Mouse (Mus musculus) liver, adult 10 weeks (tissue): ENCODE results near the gene Chp1. TPM values are rescaled to one million over a fixed set of nuclear protein-coding genes. Genes with fewer than 3 reads are reported as not detected.

Experiments used
- polyA plus RNA-seq: library from polyadenylated mRNA; stranded (reverse); fragments of 350-450 nt; fragmentation: Illumina TruSeq; extraction: RNeasy Lipid Tissue Mini Kit (QIAGEN cat#74804); gene quantifications from one replicate; pipeline ENCODE4 v1.2.3, GENCODE M21; 2014; ENCODE audit warnings: low read depth, low replicate concordance

Gene Chp1
- 472 TPM for polyA plus RNA-seq

GRCm38 (mm10) chr2:119547522-119548370, at the start of gene Chp1, which contains the start of gene Exd1:
Chp1 (plus strand) TSS chr2:119547697.
Exd1 (minus strand) TSS chr2:119547627.

DNA sequence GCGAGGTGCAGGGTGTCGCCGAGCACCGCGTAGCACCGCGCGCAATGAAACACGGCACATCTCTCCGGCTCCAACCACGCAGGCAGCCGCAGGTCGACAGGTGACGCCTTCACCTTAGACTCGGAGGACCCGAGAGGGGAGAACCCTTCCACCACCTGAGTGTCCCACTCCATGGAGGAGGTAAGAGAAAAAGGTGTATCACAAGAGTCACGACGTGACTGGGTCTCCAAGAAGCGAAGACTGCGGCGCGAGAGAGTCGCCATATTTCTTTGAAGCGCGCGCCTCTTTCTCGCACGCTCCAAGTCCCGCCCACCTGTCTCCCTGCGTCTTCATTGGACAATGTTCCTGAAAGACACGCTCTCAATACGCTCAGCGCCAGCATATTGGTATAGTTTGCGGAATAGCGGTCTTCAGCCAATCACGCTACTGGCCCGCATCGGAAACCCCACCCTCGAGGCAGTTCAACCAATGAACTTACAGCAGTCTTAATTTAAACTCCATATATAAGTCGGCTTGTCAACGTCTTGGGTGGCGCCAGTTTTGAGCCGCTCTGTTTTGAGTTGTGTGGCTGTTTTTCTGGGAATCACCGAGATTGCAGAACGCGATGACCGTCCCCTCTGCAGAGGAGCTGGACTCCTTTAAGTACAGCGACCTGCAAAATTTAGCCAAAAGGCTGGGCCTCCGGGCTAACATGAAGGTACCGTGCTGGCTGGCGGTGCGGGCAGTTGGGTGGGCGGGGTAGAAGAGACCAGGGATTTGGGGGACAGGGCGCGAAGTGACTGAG, 70.9 kb downstream of the Chp1 start, which contains the start of the genes Nusap1 and Oip5:
Gene Nusap1, plus strand, starts transcription at position 100 of the 784 bp plus-strand sequence.
Gene Oip5, minus strand, starts transcription at position 271 of the 784 bp plus-strand sequence.

Other genes starting within 250 kb of the Chp1 start
- 0.19 TPM for gene Dll4, start 221.9 kb upstream of the Chp1 start, polyA plus RNA-seq
- gene Chac1, start 196.5 kb upstream of the Chp1 start, polyA plus RNA-seq, result 0.72 TPM
- 5.5 TPM for gene Ino80, start 70.0 kb upstream of the Chp1 start, polyA plus RNA-seq
- 1.1 TPM for gene Exd1, start 70 bp upstream of the Chp1 start, polyA plus RNA-seq
- gene Nusap1, start 70.6 kb downstream of the Chp1 start, polyA plus RNA-seq, result 0.29 TPM
- gene Oip5, start 70.8 kb downstream of the Chp1 start, polyA plus RNA-seq, result 1.0 TPM
- gene Ndufaf1, start 115.1 kb downstream of the Chp1 start, polyA plus RNA-seq, result 95.9 TPM
- 11.4 TPM for gene Rtf1, start 127.4 kb downstream of the Chp1 start, polyA plus RNA-seq
- gene Itpka, start 194.6 kb downstream of the Chp1 start, polyA plus RNA-seq, result not detected
- not detected for gene Ltk, start 212.7 kb downstream of the Chp1 start, polyA plus RNA-seq
- 0.29 TPM for gene Rpap1, start 239.8 kb downstream of the Chp1 start, polyA plus RNA-seq